Mouse (Mus musculus): ENCODE measurements at regions not wholly inside any gene's neighbourhood (a gene's known extent, or its start where the extent isn't known, plus 50 kb on each side); places are given as distances from the start of the nearest gene placed in this dataset.

DNA sequence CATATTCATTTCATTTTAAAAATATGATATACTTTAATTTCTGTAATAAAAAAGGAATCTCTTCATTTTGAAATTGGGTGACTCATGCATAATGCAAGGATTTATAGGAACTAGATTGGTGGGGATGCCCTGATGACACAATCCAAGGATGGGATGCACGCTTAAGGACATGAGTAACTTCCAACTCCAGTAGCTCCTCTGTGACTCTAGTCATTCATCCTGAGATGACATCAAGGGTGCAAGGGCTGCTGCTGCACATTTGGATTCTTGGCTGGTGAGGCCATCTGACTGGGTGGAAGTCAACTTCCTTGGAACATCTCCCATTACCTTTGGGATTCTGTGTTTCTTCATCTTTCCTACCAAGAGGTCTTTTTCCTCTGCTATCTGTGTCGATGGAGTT is 114.4 kb upstream of the Ngf start:
- no peak overlapping the region for H3K4me2 ChIP-seq
- H3K4me1 ChIP-seq = peaks cover under 1% of the 10 kb centered on the region; the same call in 1 of the 2 replicates
- H3K4me3 ChIP-seq = no peak overlapping the region
- H3K36me3 ChIP-seq = no peaks in the 10 kb centered on the region
- H3K9ac ChIP-seq = no peak overlapping the region
- no peaks in the 10 kb centered on the region for H3K9me3 ChIP-seq
- WGBS = 69% methylated on average over 2 of the region's 2 CpGs
- no peak overlapping the region for H3K27ac ChIP-seq (replicated peaks)
- H3K27me3 ChIP-seq (replicated peaks) = no peaks in the 10 kb centered on the region
- no peak for ATAC-seq (ENCODE audit: extremely low read depth, insufficient number of reproducible peaks, low FRiP score, low TSS enrichment)

DNA sequence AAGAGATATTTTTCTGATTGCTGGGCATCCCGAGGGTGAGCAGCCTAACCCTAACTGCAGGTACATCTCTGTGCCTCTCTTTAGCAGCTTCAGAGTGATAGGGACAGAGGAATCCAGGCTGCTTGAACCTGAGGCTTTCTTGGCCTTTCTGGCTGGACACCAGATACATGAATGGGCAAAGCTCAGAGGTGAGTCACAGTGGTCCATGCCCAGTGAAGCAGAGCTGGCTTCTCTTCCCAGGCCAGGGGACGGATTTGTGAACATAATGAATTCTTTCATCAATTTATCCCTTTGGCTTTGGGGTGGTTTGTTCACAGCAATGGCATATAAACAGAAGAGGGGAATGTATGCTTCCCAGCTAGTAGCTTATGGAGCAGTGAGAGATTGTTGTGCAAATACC is 114.9 kb upstream of the Ngf start:
- Histone ChIP-seq H3K4me1 (peaks cover under 1% of the 10 kb centered on the region; the same call in 1 of the 2 replicates), H3K9ac (no peak overlapping the region), H3K36me3 (no peaks in the 10 kb centered on the region), H3K27ac (replicated peaks) (no peak overlapping the region), H3K4me3 (no peak overlapping the region), H3K27me3 (replicated peaks) (no peaks in the 10 kb centered on the region), H3K4me2 (no peak overlapping the region), H3K9me3 (no peaks in the 10 kb centered on the region)
- no peak for ATAC-seq (ENCODE audit: extremely low read depth, insufficient number of reproducible peaks, low FRiP score, low TSS enrichment)
- WGBS = 67% methylated on average over 2 of the region's 2 CpGs

DNA sequence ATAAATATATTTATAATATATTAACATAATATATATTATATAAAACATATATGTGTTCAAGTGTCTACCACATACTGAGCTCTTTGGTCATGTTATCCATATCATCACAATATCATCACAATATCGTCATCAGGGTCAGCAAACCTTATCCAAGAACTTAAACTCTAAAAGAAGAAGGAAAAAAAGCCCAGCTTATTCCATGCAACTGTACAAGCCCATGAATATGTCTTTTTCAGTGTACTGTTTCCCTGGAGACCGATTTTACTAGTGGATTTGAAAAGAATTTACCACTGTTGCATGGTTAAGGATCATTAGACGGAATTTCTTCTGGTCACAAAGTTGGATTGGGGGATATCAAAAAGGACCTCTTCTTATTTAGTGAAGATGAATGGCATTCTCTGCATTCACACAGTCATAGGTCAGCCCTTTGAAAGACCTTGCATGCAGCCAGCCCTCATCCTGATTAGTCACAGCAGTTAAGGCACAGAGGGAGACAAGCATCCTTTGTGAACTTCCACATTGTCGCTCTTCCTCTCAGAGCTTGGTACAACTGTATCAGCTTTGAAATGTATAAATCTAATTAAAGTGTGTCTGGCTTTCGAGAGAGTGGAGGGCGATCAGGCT is 116.3 kb upstream of the Ngf start:
- Histone ChIP-seq H3K27ac (replicated peaks) (no peak overlapping the region), H3K4me3 (no peak overlapping the region), H3K9ac (no peak overlapping the region), H3K36me3 (no peaks in the 10 kb centered on the region), H3K4me1 (peaks cover 6% of the 10 kb centered on the region), H3K27me3 (replicated peaks) (no peaks in the 10 kb centered on the region), H3K4me2 (no peak overlapping the region), H3K9me3 (no peaks in the 10 kb centered on the region)
- no peak for ATAC-seq (ENCODE audit: extremely low read depth, insufficient number of reproducible peaks, low FRiP score, low TSS enrichment)
- 74% methylated on average over 6 of the region's 6 CpGs for WGBS

DNA sequence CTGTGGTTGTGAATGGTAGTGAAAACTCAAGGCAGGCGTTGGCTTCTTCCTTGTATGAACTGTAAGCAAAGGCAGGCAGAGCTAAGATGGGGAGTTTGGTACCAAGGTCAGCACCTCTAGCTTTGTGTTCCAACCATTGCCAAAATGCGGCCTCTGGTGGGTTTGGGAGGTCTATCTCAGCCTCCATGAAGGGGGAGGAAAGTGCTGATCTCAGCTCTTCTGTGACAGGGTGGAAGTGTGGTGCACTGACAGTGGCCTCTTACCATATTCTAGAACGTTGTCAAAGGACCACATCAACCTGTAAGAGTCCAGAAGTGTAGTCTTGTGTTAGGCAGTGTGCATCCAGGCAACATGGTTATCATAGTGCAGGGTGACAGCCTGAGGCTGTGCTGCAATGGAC is 123.6 kb upstream of the Ngf start:
- no peak overlapping the region for H3K27ac ChIP-seq (replicated peaks)
- H3K27me3 ChIP-seq (replicated peaks) = no peaks in the 10 kb centered on the region
- H3K9me3 ChIP-seq = no peaks in the 10 kb centered on the region
- no peak overlapping the region for H3K4me3 ChIP-seq
- H3K4me2 ChIP-seq = no peak overlapping the region
- H3K36me3 ChIP-seq = no peaks in the 10 kb centered on the region
- WGBS = 68% methylated on average over 3 of the region's 3 CpGs
- no peak overlapping the region for H3K9ac ChIP-seq
- ATAC-seq (ENCODE audit: extremely low read depth, insufficient number of reproducible peaks, low FRiP score, low TSS enrichment) = no peak
- peaks cover 9% of the 10 kb centered on the region for H3K4me1 ChIP-seq

DNA sequence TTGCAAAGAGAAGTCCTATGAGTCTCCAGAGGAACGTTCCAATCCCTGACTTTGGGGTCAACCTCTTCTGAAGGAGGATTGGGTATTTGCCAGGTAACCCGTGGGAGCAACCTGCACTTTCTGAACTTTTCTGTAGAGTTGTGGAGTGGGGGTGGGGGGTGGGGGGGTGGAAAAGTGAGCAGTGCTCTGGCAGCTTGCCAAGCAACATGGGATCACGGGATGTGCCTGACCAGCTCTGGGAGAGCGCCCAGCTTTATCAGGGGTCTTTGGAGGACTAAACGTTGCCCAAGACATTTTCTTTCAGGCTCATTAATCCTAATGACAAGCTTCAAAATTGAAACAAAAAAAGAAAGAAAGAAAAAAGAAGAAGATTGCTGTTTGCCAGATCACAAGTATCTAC is 124.4 kb upstream of the Ngf start:
- Histone ChIP-seq H3K36me3 (no peaks in the 10 kb centered on the region), H3K4me1 (peaks cover 9% of the 10 kb centered on the region), H3K9ac (no peak overlapping the region), H3K27me3 (replicated peaks) (no peaks in the 10 kb centered on the region), H3K4me2 (no peak overlapping the region), H3K27ac (replicated peaks) (no peak overlapping the region), H3K9me3 (no peaks in the 10 kb centered on the region), H3K4me3 (no peak overlapping the region)
- no peak for ATAC-seq (ENCODE audit: extremely low read depth, insufficient number of reproducible peaks, low FRiP score, low TSS enrichment)
- 40% methylated on average over 5 of the region's 5 CpGs for WGBS

DNA sequence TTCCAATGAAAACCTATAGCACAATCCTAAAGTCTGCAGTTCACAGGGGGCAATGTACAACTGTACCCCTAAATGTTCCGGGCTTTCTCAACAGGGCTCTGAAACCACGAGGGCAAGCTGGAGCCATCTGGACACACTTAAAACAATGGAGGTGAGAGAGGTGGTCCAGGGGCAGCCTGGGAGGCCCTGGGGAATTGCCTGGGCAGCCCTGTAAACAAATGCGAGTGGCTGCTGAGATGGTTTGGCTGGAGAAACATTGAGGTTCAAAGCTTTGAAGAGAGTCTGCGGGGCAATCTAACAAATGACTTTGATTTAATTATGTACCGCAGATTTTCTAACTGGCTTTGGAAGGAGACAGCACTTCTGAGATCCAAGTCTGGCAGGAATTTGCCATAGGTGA is 129.0 kb upstream of the Ngf start:
- no peak overlapping the region for H3K27ac ChIP-seq (replicated peaks)
- no peak for ATAC-seq (ENCODE audit: extremely low read depth, insufficient number of reproducible peaks, low FRiP score, low TSS enrichment)
- WGBS = 54% methylated on average over 5 of the region's 5 CpGs
- H3K36me3 ChIP-seq = no peaks in the 10 kb centered on the region
- H3K27me3 ChIP-seq (replicated peaks) = no peaks in the 10 kb centered on the region
- 0 out of 2 replicates have a peak, but pooled peaks cover 3% of the 10 kb centered on the region for H3K4me1 ChIP-seq
- no peak overlapping the region for H3K9ac ChIP-seq
- no peak overlapping the region for H3K4me3 ChIP-seq
- no peak overlapping the region for H3K4me2 ChIP-seq
- no peaks in the 10 kb centered on the region for H3K9me3 ChIP-seq

DNA sequence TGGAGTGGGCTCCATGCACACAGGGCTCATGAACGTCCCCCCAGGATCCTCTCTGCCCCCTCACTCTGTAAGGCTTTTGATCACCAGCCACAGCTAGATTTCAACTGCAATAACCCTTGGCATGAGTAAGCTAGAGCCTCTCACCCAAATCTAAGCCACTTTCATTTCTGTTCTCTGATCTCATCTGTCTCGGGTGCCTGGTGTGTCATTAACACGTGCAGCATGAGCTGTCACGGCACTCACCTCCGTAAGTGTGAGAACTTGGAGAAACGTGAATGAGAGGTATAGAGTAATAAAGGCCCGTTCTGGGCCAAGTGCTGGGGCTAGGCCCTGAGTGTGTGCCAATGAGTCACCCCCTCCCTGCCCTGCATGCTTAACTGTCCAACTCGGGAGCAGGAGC is 131.8 kb upstream of the Ngf start:
- no peak overlapping the region for H3K4me2 ChIP-seq
- no peaks in the 10 kb centered on the region for H3K9me3 ChIP-seq
- no peak overlapping the region for H3K27ac ChIP-seq (replicated peaks)
- ATAC-seq (ENCODE audit: extremely low read depth, insufficient number of reproducible peaks, low FRiP score, low TSS enrichment) = no peak; the same call in 1 of the 2 replicates
- H3K36me3 ChIP-seq = no peaks in the 10 kb centered on the region
- WGBS = 50% methylated on average over 8 of the region's 8 CpGs
- H3K9ac ChIP-seq = no peak overlapping the region
- H3K4me1 ChIP-seq = no peaks in the 10 kb centered on the region
- H3K4me3 ChIP-seq = no peak overlapping the region
- H3K27me3 ChIP-seq (replicated peaks) = peaks cover 18% of the 10 kb centered on the region; the same call in 1 of the 2 replicates

DNA sequence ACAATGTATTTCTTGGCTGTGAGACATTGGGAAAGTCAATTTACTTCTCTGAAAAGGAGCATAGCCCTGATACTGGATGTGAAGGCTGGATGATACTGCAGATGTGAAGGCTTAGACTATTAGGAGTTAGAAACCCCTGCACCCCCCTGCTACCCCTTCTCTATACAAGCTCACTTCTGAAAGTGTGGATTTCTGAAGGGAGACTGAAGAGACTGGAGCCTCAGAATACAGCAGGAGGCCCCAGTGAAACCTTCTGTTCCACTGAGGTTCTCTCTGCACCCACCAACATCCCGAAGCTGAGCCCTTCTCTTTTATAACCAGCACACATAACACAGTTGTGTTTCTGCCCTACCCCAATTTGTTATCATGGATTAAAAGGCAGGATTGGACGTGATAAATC is 131.7 kb upstream of the Vangl1 start:
- no peaks in the 10 kb centered on the region for H3K9me3 ChIP-seq
- H3K27me3 ChIP-seq (replicated peaks) = peaks cover 28% of the 10 kb centered on the region
- ATAC-seq (ENCODE audit: extremely low read depth, insufficient number of reproducible peaks, low FRiP score, low TSS enrichment) = no peak
- 72% methylated on average over 2 of the region's 2 CpGs for WGBS
- no peak overlapping the region for H3K9ac ChIP-seq
- no peaks in the 10 kb centered on the region for H3K36me3 ChIP-seq
- H3K27ac ChIP-seq (replicated peaks) = no peak overlapping the region
- H3K4me3 ChIP-seq = no peak overlapping the region
- peaks cover 10% of the 10 kb centered on the region; the same call in 1 of the 2 replicates for H3K4me1 ChIP-seq
- no peak overlapping the region for H3K4me2 ChIP-seq

DNA sequence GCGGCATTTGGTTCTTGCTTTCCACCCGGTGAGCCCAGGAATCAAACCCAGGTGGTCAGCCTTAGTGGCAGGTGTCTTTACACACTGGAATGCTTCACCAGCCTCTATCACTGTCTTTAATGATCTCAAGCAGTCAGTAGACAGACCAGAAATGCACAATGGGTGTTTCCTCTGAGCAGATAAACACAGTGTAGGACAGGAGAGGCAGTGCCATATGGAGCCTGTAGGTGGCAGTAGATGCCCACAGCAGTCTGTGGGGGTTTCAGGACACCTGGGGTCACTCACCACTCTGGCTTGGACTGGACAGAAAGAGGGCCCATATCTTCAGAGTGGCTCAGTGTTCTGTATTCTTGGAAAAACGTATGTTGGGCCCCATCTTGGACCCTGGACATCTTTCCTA is 130.7 kb upstream of the Vangl1 start:
- Histone ChIP-seq H3K27me3 (replicated peaks) (peaks cover 35% of the 10 kb centered on the region), H3K4me2 (no peak overlapping the region), H3K4me3 (no peak overlapping the region), H3K4me1 (peaks cover 10% of the 10 kb centered on the region; the same call in 1 of the 2 replicates), H3K9ac (no peak overlapping the region), H3K9me3 (no peaks in the 10 kb centered on the region), H3K27ac (replicated peaks) (no peak overlapping the region), H3K36me3 (no peaks in the 10 kb centered on the region)
- ATAC-seq (ENCODE audit: extremely low read depth, insufficient number of reproducible peaks, low FRiP score, low TSS enrichment) = no peak
- 65% methylated on average over 3 of the region's 3 CpGs for WGBS

DNA sequence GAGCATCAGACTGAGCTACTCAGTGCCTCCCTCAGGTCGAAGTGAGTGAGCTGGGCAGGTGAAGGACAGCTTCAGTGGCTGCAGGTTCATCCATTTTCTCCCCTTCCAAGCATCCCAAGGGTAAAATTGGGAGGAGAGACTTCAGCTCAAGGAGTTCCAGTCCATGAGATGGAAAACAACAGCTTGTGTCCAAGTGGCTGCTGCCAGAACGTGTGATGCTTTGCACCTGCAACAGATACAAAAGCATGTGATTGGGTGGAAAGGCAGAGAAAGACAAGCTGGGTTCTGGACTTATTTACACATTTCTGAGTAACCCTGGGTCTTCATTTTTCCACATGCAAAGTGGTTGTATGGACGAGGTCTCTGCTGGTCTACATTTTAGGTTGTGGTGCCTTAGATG is 127.7 kb upstream of the Vangl1 start:
- ATAC-seq (ENCODE audit: extremely low read depth, insufficient number of reproducible peaks, low FRiP score, low TSS enrichment) = no peak
- no peak overlapping the region for H3K9ac ChIP-seq
- 59% methylated on average over 3 of the region's 3 CpGs for WGBS
- no peak overlapping the region for H3K4me3 ChIP-seq
- no peaks in the 10 kb centered on the region for H3K9me3 ChIP-seq
- peaks cover 35% of the 10 kb centered on the region for H3K27me3 ChIP-seq (replicated peaks)
- peaks cover 10% of the 10 kb centered on the region; the same call in 1 of the 2 replicates for H3K4me1 ChIP-seq
- no peaks in the 10 kb centered on the region for H3K36me3 ChIP-seq
- no peak overlapping the region for H3K27ac ChIP-seq (replicated peaks)
- no peak overlapping the region for H3K4me2 ChIP-seq

DNA sequence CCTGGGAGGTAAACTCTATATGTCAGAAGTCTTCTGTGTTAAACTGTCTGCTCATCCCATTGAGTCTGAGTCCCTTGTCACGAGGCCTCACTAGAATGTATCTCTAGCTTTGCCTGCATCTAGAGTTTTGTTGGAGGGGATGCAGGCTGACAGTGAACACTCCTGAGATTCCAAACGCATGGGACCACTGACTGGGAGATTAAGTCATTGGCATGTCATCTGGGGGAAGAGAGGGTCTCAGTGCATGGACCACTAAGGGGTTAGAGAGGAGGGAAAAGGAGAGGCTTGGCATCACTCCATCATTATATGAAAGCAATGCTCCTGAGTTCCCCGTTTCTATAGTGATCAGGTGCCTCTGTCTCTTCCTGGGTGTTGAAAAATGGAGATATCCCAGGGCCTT is 114.8 kb upstream of the Vangl1 start:
- Histone ChIP-seq H3K27ac (replicated peaks) (no peak overlapping the region), H3K27me3 (replicated peaks) (0 out of 2 replicates have a peak, but pooled peaks cover 1% of the 10 kb centered on the region), H3K36me3 (no peaks in the 10 kb centered on the region), H3K4me1 (no peaks in the 10 kb centered on the region), H3K9ac (no peak overlapping the region), H3K4me3 (no peak overlapping the region), H3K9me3 (no peaks in the 10 kb centered on the region), H3K4me2 (no peak overlapping the region)
- ATAC-seq (ENCODE audit: extremely low read depth, insufficient number of reproducible peaks, low FRiP score, low TSS enrichment) = no peak
- 55% methylated on average over 3 of the region's 3 CpGs for WGBS

DNA sequence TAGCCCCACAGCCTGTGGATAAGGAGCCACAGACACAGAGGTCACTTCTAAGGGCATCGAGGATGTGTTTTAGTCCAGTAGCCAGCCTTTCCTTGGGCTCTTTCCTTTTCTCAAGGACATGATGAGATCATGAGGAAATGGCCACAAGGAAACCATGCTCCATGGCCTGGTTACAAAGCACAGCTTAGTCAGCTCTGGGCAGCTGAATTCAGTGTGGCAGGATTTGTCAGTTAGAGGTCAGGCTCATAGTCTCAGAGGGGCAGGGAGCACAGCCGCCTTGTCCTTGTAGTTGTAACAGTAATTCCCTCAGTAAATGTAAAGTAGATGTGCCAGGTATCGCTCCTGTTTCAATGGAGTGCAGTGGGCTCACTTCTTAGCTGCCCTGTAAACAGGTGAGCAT is 111.7 kb upstream of the Vangl1 start:
- Histone ChIP-seq H3K4me1 (peaks cover 3% of the 10 kb centered on the region; the same call in 1 of the 2 replicates), H3K27ac (replicated peaks) (no peak overlapping the region), H3K9ac (no peak overlapping the region), H3K4me2 (no peak overlapping the region), H3K27me3 (replicated peaks) (no peaks in the 10 kb centered on the region), H3K4me3 (no peak overlapping the region), H3K9me3 (no peaks in the 10 kb centered on the region), H3K36me3 (no peaks in the 10 kb centered on the region)
- 74% methylated on average over 3 of the region's 3 CpGs for WGBS
- no peak for ATAC-seq (ENCODE audit: extremely low read depth, insufficient number of reproducible peaks, low FRiP score, low TSS enrichment)

Measured in heart, embryonic 13.5 days (tissue).